Mouse (Mus musculus): ENCODE results near the gene Plpp7.

The Plpp7 gene

DNA sequence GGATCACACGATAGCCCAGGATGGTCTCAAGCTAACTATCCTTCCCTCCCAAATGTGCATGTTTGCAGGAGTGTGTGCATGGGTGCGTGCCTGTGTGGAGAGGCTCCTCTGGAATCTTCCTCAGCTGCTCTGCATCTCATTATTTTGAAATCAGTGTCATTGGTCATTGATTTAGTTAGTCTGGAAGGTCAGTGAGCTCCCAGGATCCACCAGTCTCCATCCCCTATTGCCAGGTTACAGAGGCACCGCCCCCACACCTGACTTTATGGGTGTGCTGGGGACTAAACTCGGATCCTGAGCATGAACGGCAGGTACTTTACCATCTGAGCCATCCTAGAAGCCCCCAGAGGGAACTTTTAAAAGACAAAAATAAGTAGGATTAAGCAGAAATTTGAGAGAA, 7.6 kb downstream of the Plpp7 start:
- DNase-seq (ENCODE audit: low spot score) = no peak

DNA sequence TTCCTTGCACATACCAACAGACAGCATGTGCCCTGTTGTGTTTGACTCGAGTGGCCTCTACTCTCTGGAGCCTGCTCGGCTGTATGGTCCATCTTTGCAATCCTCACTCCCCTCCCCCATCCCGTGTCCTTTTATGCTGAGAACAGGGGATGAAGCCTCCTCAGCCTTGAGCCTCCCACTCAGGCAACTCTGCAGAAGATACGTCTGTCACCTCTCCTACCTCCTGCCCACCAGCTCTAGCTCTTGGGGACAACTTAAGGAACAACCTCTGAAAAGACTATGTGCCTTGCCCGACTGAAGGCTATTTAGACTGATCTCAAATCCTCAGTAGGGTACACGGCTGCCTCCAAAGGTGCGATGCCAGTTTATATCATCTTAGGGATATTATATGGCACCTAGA, 8.2 kb downstream of the Plpp7 start:
- DNase-seq (ENCODE audit: low spot score) = no peak

DNA sequence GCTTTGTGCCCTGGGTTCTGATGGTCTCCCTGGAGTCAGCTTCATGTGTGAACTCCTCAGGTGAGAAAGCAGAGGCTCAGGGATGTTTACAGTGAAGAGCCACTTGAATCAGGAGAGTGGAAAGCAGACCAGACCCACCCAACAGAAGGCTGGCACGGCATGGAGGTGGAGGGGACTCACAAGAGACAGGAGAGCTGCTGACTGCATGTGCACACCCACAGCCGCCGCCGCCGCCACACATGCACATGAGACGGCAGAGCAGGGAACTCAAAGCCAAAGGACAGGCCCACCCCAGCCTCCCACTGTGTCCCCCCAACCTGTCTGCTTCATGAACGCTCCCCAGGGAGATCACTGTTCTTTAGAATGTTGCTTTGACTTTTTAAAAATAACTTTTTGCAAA, 8.8 kb downstream of the Plpp7 start:
- DNase-seq (ENCODE audit: low spot score) = no peak

- DNase-seq (ENCODE audit: low spot score) = no peak
These were observed 10.0 kb downstream of the Plpp7 start for GRCm38 (mm10) chr2:32105117-32105913.

GRCm38 (mm10) chr2:32105930-32106329, 10.6 kb downstream of the Plpp7 start:
- no peak for DNase-seq (ENCODE audit: low spot score)

GRCm38 (mm10) chr2:32111268-32111667, 15.9 kb downstream of the Plpp7 start:
- no peak for DNase-seq (ENCODE audit: low spot score)

DNA sequence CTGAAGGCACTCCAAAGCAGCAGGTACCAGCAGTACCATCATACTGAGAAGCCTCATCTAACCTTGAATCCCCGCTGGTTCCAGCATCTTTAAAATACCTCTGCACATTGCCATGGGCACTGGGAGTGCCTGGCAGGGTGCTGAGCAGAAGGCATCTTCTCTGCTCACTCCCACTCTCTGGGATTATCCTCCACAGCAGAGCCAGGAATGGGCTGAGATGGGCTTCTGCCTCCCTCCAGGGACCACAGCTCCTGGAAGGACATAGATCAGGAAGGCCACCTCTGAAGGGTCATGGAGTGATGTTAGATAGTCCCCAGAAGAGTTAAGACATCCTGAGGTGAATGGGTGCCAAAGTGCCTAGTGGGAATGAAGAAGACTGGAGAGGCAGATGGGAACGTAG, 17.2 kb downstream of the Plpp7 start:
- no peak for DNase-seq (ENCODE audit: low spot score)

DNA sequence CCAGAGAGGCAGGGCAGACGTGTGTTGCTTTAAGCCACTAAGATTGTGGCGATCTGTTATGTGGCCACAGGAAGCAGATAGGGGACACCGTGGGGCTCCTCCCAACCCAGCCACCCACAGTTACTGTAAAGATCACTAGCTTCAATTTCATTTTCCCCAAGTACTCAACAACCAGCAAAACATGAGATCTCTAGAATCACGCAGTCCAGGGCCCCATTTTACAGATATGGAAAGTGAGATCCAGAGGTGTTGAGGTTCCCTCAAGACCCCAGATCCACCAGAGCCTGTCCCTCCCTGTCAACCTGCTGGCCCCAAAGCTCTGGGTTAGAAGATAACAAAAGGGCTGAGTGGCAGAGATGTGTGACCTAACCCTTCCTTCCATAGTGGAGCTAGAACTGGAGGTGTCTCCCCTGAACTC, 20.5 kb downstream of the Plpp7 start:
- DNase-seq (ENCODE audit: low spot score) = no peak

GRCm38 (mm10) chr2:32119802-32120750, 24.7 kb downstream of the Plpp7 start:
- no peak for DNase-seq (ENCODE audit: low spot score)

DNA sequence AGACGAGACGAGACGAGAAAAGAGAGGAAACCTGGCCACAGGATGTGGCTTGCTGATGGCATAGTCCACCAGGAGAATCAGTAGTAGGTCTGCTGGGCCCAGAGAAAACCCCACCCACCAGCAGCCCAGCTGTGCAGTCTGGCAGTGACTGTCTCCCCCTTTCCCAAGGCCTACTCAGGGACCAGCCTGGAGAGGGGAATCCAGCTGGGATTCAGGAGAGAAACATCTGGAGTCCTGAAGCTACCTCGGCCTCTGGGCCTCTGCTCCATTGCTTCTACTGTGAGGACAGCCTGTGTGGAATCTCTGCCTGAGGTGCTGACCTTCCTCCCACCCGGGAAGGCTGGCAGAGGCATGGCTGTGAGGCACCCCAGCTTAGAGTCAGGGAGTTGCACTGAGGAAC, 25.8 kb downstream of the Plpp7 start:
- no peak for DNase-seq (ENCODE audit: low spot score)

GRCm38 (mm10) chr2:32121785-32122184, 26.5 kb downstream of the Plpp7 start:
- no peak for DNase-seq (ENCODE audit: low spot score)

DNA sequence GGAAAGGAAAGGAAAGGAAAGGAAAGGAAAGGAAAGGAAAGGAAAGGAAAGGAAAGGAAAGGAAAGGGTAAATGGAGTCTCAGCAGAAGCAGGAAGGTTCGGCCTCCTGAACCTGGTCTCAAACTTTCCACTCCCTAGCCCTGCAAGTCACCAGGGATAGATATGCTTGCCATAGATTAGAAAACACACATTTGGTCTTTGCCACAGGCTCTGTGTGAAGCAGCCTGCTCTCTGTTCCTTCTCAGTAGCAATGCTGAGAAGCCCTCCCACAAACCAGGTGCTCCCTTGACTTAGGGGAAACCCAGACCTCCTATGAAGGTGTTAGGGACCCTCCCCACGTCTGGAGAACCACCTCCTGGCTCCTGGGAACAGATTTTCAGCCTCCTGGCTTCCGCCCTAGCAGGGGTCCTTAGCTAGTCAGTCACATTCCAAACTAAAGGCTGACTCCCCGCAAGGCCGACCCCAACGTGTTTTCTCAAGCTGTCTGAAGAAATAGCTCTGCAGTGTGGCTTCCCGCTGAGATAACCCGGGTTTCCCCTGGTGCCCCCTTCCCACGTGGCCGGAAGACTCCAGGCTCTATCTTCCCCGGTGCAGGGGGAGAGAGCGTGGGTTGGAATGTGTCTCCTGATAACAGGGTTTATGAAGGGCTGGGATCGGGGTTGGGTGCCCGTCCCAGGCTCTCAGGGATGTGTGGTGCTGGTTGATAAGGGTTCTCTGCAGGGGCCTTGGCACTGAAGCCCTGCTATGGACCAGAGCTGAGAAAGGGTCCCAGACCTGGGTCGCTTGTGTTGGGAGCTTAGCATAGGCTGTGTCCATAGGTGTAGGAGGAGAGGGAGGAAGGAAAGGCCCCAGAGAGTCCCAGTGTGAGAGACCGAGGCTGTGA, 32.6 kb downstream of the Plpp7 start:
- no peak for DNase-seq (ENCODE audit: low spot score)

GRCm38 (mm10) chr2:32128536-32128841, 33.2 kb downstream of the Plpp7 start:
- DNase-seq (ENCODE audit: low spot score) = no peak

DNA sequence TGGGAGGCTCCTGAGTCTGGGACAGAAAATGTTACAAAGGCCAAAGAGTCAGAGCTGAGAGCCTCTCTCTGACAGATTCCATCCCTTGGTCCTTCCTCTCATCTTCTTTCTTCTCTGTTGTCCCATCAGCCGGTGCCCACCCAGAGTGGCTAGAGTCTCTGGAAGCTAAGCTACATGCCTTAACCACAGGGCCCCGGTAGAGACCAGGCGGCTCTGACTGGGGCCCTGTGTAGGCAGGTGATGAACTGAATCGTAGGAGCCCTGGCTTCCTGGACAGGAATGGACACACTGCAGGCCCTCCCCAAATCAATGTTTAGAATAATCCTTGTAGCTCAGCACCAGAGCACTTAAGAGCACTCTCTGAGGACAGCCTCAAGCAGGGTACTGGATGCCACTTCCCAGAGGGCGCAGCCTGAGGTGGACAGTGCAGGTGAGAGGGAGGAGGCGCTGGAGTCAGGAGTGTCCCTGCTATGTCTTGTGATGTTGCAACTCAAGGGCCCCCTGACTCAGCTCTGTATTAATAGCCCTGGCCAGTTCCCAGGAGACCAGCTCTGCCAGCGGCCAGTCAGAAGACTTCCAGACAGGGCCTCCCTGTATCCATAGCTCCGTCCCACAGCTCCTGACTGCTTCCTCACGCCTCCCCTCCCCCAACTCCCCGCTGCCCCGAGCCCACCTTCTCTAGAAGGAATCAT, 34.2 kb downstream of the Plpp7 start:
- no peak for DNase-seq (ENCODE audit: low spot score)

GRCm38 (mm10) chr2:32130435-32130834, 35.1 kb downstream of the Plpp7 start:
- DNase-seq (ENCODE audit: low spot score) = no peak

DNA sequence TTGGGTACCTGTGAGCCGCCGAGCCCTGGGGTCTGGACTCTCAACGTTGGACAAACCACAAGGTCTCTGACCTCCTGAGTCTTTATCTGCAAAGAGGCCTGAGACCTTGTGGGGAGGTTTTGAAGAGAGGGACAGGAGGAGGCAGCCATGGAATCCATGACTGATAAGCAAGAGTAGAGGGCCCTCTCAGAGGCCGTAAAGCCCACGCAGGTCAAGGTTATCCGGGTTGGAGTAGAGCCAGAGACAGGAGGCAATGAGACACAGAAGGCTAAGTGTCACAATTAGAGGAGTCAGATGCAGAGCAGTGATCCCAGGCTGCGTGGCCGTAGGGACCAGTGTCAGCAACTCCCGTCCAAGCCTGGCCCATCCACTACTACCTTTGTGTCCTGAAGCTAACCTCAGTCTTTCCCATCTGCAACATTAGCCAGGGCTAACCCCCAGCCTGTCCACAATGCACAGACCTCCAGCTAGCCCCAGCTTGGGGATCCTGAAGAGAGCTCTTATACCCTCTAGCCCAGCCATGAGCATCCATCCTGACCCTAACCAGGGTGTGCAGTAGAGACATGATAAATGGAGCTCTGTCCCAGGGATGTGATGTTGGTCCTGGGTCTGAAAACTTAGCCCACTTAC, 36.0 kb downstream of the Plpp7 start:
- DNase-seq (ENCODE audit: low spot score) = no peak

DNA sequence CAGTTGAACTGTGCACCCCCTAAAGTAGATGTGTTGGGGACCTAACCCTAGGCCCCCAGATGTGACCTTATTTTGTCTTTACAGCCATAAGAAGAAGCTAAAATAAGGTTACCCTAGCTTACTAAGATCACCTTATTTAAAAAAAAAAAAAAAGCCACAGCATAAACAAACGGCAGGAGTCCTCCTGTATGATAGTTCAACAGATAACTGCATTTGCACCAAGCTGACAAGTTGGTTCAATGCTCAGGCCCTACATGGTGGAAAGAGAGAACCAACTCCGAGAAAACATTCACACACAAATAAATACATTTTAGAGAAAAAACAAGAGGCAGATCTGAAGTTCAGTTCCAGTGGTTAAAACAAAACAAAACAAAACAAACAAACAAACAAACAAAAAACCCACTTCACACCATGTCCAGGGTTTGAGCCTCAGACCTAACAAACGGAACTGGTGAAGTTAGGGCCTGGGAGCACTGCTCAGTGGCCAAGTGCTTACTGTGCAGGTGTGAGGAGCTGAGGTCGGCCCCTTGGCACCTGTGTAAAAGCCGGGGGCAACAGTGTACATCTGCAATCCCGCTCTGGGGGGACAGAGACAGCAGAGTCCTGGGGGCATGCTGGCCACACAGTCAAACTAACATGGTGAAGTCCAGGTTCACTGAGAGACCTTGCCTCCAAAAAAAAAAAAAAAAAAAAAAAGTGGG, 36.7 kb downstream of the Plpp7 start:
- DNase-seq (ENCODE audit: low spot score) = no peak

DNA sequence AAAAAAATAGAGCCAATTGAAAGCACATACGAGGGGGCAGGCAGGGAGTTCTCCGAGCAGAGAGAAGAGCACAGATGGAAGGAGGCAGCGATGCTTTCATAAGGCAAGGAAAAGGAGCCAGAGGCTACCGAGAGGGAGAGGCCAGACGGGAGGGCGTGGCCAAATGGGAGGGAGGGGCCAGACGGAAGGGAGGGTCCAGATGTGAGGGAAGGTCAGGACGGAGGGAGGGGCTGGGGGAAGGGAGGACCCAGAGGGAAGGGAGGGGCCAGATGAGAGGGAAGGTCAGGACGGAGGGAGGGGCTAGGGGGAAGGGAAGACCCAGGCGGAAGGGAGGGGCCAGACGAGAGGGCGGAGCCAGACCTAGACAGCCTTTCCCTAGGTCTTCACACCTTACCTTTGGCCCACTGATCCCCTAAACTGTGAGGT, 37.3 kb downstream of the Plpp7 start:
- DNase-seq (ENCODE audit: low spot score) = no peak

- peak; percentile 51 for DNase-seq (ENCODE audit: low spot score)
These were observed 38.7 kb downstream of the Plpp7 start for GRCm38 (mm10) chr2:32134039-32134438.

DNA sequence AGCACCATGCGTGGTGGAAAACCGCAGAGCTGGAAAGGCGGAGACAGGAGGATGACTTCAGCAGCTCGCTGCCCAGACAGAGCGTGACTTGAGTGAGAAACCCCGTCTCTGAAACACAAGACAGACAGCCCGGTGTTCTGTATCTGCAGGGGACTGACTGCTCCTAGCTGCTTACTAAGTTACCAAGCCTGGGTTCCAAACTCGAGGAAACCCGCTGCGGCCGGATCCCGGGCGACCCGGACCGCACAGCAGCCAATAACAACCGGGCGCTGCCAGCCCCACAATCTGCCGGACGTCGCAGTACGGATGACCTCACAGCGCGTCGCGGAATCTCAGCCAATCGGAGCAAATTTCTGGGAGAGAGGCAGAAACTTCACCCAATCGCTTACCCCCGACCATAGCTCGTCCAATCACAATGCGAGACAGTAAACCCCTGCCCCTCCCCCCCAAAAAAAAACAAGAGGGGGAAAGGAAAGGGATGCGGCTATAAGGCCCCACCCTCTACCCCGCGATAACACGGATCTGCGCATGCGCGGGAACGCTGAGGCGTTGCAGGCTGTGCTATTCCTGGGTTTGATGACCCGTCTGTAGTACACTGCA, 42.4 kb downstream of the Plpp7 start:
- peak; percentile 94 for DNase-seq (ENCODE audit: low spot score)

All from urinary bladder, postnatal 10 days (tissue).